Mouse (Mus musculus) liver, embryonic 13.5 days (tissue): ENCODE measurements around the gene Gm3138. TPM values are rescaled to one million over a fixed set of nuclear protein-coding genes. Genes with fewer than 3 reads are reported as not detected.
"Not testable (repeated sequence)": the region's sequence is repeated elsewhere in the genome, so short reads cannot be mapped to it uniquely, and the experiment has no call there.

Experiments
- ATAC-seq: fragments of 200-750 bp; cut with Nextera tagmentation; 2 replicates; pipeline ENCODE4 v1.8.0; 2017; ENCODE audit warnings: low read depth, mild to moderate bottlenecking, moderate number of reproducible peaks, moderate library complexity
- DNase-seq: peaks from one replicate; pipeline ENCODE4 v3.0.0; 2022
- H3K27ac ChIP-seq: fragments of 300-500 bp; sonication (generic); 2 replicates; pipeline ENCODE4 v1.5.1; 2015; ENCODE audit warnings: moderate library complexity, mild to moderate bottlenecking, inconsistent platforms
- H3K27me3 ChIP-seq: fragments of 300-500 bp; sonication (generic); 2 replicates; pipeline ENCODE4 v1.6.1; 2015; ENCODE audit warnings: mild to moderate bottlenecking, inconsistent platforms
- H3K36me3 ChIP-seq: fragments of 300-500 bp; sonication (generic); 2 replicates; pipeline ENCODE4 v1.6.1; 2015; ENCODE audit warnings: mild to moderate bottlenecking, inconsistent platforms
- H3K4me1 ChIP-seq: fragments of 300-500 bp; sonication (generic); replicated peaks from 2 replicates; pipeline ENCODE4 v1.6.1; 2015; ENCODE audit warnings: inconsistent platforms
- H3K4me2 ChIP-seq: fragments of 300-500 bp; sonication (generic); 2 replicates; pipeline ENCODE4 v1.6.1; 2015; ENCODE audit warnings: inconsistent platforms, mild to moderate bottlenecking, moderate library complexity
- H3K4me3 ChIP-seq: fragments of 300-500 bp; sonication (generic); replicated peaks from 2 replicates; pipeline ENCODE4 v1.5.1; 2015; ENCODE audit warnings: mild to moderate bottlenecking, inconsistent platforms
- H3K9ac ChIP-seq: fragments of 300-500 bp; sonication (generic); 2 replicates; pipeline ENCODE4 v1.6.1; 2015; ENCODE audit warnings: mild to moderate bottlenecking, inconsistent platforms
- H3K9me3 ChIP-seq: fragments of 300-500 bp; sonication (generic); replicated peaks from 2 replicates; pipeline ENCODE4 v1.6.1; 2016; ENCODE audit warnings: inconsistent platforms
- WGBS: fragments of 180-500 bp; shearing (Covaris S2); methylation state at CpG from one replicate; pipeline ENCODE4 v1.1.7; 2015; ENCODE audit not compliant: insufficient replicate concordance; 5-methylcytosine and 5-hydroxymethylcytosine counted together
- polyA plus RNA-seq: library from polyadenylated mRNA; unstranded; fragments of >200 nt; fragmentation: Nextera tagmentation; extraction: Ambion mirVana; gene quantifications from 2 replicates; pipeline ENCODE4 v1.2.1, GENCODE M21; 2015

Gm3138 gene
- not detected in 2 replicates for polyA plus RNA-seq

GRCm38 (mm10) chr14:4249331-4249730 is at the start of gene Gm3138:
Gm3138 (plus strand) TSS chr14:4249631.
- not testable (repeated sequence) for DNase-seq, H3K4me3 ChIP-seq, H3K27ac ChIP-seq, H3K9me3 ChIP-seq, H3K4me2 ChIP-seq, ATAC-seq, H3K27me3 ChIP-seq, H3K36me3 ChIP-seq, H3K9ac ChIP-seq, H3K4me1 ChIP-seq
- no CpG with 5 or more reads among the region's 2 CpGs for WGBS

DNA sequence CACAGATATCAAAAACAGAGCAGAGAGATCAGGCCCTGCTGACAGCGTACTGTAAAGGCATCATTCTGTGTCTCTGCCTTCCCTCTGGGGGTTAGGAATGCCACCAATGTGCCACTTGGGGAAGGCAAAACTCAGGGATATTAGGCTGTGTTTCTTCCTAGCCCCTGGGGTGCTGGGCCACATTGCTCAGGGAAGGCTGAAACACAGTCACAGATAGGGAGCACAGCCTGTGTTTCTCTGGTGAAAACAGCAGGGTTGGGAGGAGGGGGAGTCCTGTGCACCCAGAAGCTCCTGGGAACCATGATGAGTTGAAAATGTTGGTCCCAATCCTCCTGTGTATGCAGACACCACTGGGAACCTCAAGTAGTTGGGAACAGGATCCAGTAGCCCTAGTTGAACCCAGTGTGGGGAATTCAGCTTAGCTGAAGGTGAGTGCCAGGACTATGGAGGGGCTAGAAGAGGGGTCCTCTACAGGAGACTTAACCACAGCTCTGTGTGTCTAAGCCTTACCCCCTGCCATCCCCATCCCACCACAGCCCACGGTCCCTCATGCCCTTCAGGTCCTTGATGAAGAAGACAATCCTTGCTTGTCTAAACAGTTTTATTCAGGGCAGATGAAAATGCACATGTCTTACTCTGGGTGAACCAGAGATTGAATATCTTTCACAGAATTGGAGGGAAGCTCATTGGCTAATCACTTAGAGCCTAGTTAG is 20.0 kb downstream of the Gm3138 start:
- not testable (repeated sequence) for H3K4me3 ChIP-seq, ATAC-seq, DNase-seq, H3K4me1 ChIP-seq, H3K27me3 ChIP-seq, H3K4me2 ChIP-seq, H3K9me3 ChIP-seq, H3K27ac ChIP-seq, H3K9ac ChIP-seq, H3K36me3 ChIP-seq
- 54% methylated on average over 2 of the region's 2 CpGs for WGBS

- not testable (repeated sequence) for ATAC-seq, H3K9me3 ChIP-seq, H3K27me3 ChIP-seq, H3K4me2 ChIP-seq, H3K27ac ChIP-seq, H3K36me3 ChIP-seq, H3K9ac ChIP-seq, H3K4me1 ChIP-seq, H3K4me3 ChIP-seq, DNase-seq
- 56% methylated on average over 3 of the region's 3 CpGs for WGBS
These were observed 30.4 kb downstream of the Gm3138 start for GRCm38 (mm10) chr14:4279828-4280227.

Other genes starting within 250 kb of the Gm3138 start
- not detected in 2 replicates for gene Gm5796, start 225.7 kb upstream of the Gm3138 start, polyA plus RNA-seq
- gene Gm3115, start 165.5 kb upstream of the Gm3138 start, polyA plus RNA-seq: not detected in 2 replicates
- not detected in 2 replicates for gene Gm8108, start 139.1 kb upstream of the Gm3138 start, polyA plus RNA-seq
- not detected in 2 replicates for gene Gm3127, start 84.6 kb upstream of the Gm3138 start, polyA plus RNA-seq
- not detected in 2 replicates for gene Gm2974, start 67.1 kb upstream of the Gm3138 start, polyA plus RNA-seq
- not detected in 2 replicates for gene Gm3149, start 67.7 kb downstream of the Gm3138 start, polyA plus RNA-seq
- gene 2610042L04Rik, start 85.1 kb downstream of the Gm3138 start, polyA plus RNA-seq: not detected in 2 replicates
- not detected in 2 replicates for gene Gm3159, start 147.9 kb downstream of the Gm3138 start, polyA plus RNA-seq
- not detected in 2 replicates for gene Gm3164, start 165.8 kb downstream of the Gm3138 start, polyA plus RNA-seq
- not detected in 2 replicates for gene Gm3173, start 181.4 kb downstream of the Gm3138 start, polyA plus RNA-seq
- gene Gm3182, start 232.1 kb downstream of the Gm3138 start, polyA plus RNA-seq: not detected in 2 replicates